Mouse (Mus musculus) splenic B cell, adult 2 months (primary cell): Measurements from ENCODE around the gene Ube2e3.

Experiments used
- DNase-seq: peaks from one replicate; pipeline ENCODE4 v3.0.0-alpha.2; 2011; ENCODE audit warnings: low read depth, low spot score
- H3K27me3 ChIP-seq: 2 replicates; pipeline ENCODE4 v1.6.1; 2012; ENCODE audit warnings: mild to moderate bottlenecking, low read length, moderate library complexity, mixed read lengths; ENCODE audit not compliant: control insufficient read depth, poor library complexity, insufficient read depth, severe bottlenecking
- H3K36me3 ChIP-seq: 2 replicates; pipeline ENCODE4 v1.6.1; 2012; ENCODE audit warnings: mild to moderate bottlenecking, low read length, moderate library complexity, mixed read lengths; ENCODE audit not compliant: control insufficient read depth, poor library complexity, insufficient read depth, severe bottlenecking

The Ube2e3 gene

DNA sequence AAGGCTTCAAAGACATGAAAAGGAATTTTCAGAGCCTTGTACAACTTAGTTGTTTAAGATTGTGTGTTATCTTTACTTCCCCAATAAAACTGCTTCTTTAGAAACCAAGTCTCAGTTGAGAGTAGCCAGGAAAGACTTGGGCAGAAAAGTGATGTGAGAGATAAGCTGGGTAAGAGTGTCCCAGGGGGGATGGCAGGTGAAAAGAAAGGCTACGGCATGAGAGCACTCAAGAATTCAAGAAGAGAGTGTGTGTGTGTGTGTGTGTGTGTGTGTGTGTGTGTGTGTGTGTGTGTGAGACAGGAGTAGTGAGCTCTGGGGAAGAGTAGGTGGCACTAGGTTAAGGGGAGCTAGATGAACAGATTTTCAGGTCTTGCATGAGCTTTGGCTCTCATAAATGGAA, 57.9 kb downstream of the Ube2e3 start:
- Histone ChIP-seq H3K27me3 (no peaks in the 10 kb centered on the region), H3K36me3 (no peaks in the 10 kb centered on the region)
- peak; percentile 43 for DNase-seq

DNA sequence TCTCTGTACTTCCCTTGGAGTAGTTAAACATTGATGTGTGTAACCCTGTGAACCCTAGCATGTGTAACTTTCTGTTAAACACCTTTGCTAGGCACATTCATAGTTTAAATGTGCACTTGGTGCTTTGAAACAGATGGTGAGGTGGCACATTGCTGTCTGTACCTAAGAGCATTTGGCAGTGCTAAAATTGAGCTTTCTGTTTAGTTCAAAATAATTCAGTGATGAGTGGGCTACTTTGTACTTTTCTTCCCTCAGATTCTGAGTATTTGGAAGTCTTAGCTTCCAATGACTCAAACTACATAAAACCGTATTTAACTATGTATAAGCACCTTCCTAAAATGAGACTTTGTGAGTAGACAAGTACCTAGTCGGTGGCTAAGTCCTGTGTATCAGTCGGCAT, 59.7 kb downstream of the Ube2e3 start:
- DNase-seq, result no peak
- Histone ChIP-seq H3K36me3 (no peaks in the 10 kb centered on the region), H3K27me3 (no peaks in the 10 kb centered on the region)

DNA sequence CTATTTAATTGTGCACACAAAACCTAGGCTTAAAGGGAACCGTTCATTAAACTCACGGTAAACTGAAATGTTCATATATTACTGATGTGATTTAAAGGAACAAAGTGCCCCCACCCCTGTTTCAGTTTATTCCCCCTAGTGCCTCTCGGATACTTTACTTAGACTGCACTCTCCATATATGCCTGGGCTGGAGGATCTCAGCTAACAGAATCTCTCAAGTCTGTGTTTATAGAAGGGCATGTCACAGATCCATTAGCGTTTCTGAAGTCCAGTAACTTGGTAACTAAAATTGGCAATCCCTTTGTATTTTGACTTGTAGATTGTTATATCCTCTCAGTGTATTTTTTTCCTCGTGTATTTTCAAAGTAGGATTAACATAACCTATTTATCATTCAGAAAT, 60.2 kb downstream of the Ube2e3 start:
- Histone ChIP-seq H3K36me3 (no peaks in the 10 kb centered on the region), H3K27me3 (no peaks in the 10 kb centered on the region)
- DNase-seq, result no peak

GRCm38 (mm10) chr2:78931358-78931757, 63.4 kb downstream of the Ube2e3 start:
- no peaks in the 10 kb centered on the region for H3K27me3 ChIP-seq
- no peaks in the 10 kb centered on the region for H3K36me3 ChIP-seq
- peak; percentile 65 for DNase-seq

- DNase-seq, result peak; percentile 75
- Histone ChIP-seq H3K36me3 (no peaks in the 10 kb centered on the region), H3K27me3 (no peaks in the 10 kb centered on the region)
Measured at GRCm38 (mm10) chr2:78959451-78959850, 91.5 kb downstream of the Ube2e3 start.

GRCm38 (mm10) chr2:78960288-78960687, 92.4 kb downstream of the Ube2e3 start:
- H3K27me3 ChIP-seq, result no peaks in the 10 kb centered on the region
- peak; percentile 34 for DNase-seq
- H3K36me3 ChIP-seq, result no peaks in the 10 kb centered on the region

GRCm38 (mm10) chr2:78961023-78961422, 93.1 kb downstream of the Ube2e3 start:
- H3K36me3 ChIP-seq, result no peaks in the 10 kb centered on the region
- DNase-seq, result no peak
- H3K27me3 ChIP-seq, result no peaks in the 10 kb centered on the region

DNA sequence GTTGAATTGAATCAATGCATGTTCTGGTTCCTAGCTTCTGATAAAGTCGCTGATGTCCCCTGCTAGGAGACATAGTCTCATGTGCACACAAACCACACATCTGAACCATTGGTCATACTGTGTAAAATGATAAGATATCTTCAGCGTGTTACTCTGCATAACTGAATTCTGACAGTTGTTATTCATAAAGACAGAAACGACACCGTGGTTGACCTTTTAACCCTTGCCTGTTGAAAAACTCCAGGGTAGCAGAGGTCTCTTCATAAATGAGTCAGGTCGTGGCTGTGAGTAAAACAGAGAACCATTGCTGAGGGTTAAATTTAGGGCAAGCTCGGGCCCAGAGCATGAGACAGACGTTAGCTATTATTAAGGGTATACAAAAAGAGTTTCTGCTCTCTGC, 93.7 kb downstream of the Ube2e3 start:
- DNase-seq, result no peak
- no peaks in the 10 kb centered on the region for H3K36me3 ChIP-seq
- no peaks in the 10 kb centered on the region for H3K27me3 ChIP-seq

GRCm38 (mm10) chr2:78964995-78965394, 97.1 kb downstream of the Ube2e3 start:
- no peak for DNase-seq
- H3K36me3 ChIP-seq, result no peaks in the 10 kb centered on the region
- H3K27me3 ChIP-seq, result no peaks in the 10 kb centered on the region

- DNase-seq, result no peak
- Histone ChIP-seq H3K27me3 (no peaks in the 10 kb centered on the region), H3K36me3 (no peaks in the 10 kb centered on the region)
Measured at GRCm38 (mm10) chr2:78965396-78965795, 97.5 kb downstream of the Ube2e3 start.

GRCm38 (mm10) chr2:78970088-78970487, 102.2 kb downstream of the Ube2e3 start:
- DNase-seq, result no peak
- Histone ChIP-seq H3K27me3 (no peaks in the 10 kb centered on the region), H3K36me3 (no peaks in the 10 kb centered on the region)
